Mouse (Mus musculus): ENCODE data around the gene Ankra2. TPM values are rescaled to one million over a fixed set of nuclear protein-coding genes. Genes with fewer than 3 reads are reported as not detected.

The Ankra2 gene
- polyA plus RNA-seq, 1 experiment from 2014 or later: 23.6 TPM

DNA sequence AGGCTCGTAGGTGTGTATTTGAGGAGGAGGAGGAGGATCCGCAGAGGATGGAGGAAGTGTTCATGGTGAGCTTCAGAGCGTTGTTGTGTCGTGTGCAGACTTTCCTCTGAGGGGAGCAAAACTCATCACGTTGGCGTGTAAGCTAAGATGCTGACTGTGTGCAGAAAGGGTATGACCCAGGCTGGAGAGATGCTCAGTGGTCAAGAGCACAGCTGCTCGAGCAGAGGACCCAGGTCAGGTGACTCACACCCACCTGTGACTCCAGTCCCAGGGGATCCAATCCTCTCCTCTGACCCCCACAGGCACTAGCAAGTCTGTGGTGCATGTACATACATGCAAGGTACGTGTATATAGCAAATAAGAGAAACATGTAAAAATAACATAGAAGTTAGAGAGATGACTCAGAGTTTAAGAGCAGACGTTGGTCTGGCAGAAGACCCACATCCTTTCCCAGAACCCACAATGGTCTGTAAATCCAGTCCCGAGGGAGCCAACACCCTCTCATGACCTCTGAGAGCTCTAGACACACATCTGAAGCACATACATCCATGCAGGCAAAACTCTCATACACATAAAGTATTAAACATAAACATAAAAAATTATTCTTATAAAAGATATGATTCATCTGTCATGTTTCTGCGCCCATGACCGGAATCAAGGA lies 18.2 kb downstream of the Ankra2 start:
- DNase-seq (ENCODE audit: low spot score): no peak
- H3K4me2 ChIP-seq (ENCODE audit: low read length): no peak overlapping the region
- H3K9me3 ChIP-seq (replicated peaks; ENCODE audit: low read length): no peaks in the 10 kb centered on the region
- no peaks in the 10 kb centered on the region for H3K36me3 ChIP-seq (ENCODE audit: insufficient read depth, low read length)
- H3K27ac ChIP-seq: no peak overlapping the region
- H3K4me1 ChIP-seq (replicated peaks; ENCODE audit: insufficient read depth, low read length): no peaks in the 10 kb centered on the region
- H3K4me3 ChIP-seq (replicated peaks; ENCODE audit: low read depth, low read length): no peak overlapping the region
- ATAC-seq (replicated peaks; ENCODE audit: low FRiP score, low read depth): no peak
- 77% methylated on average over 12 of the region's 12 CpGs for WGBS
- no peaks in the 10 kb centered on the region for H3K27me3 ChIP-seq (ENCODE audit: insufficient read depth, low read length)
- H3K9ac ChIP-seq (ENCODE audit: low read depth, low read length): no peak overlapping the region
- no peak for TF ChIP-seq CTCF (IDR thresholded peaks at IDR 0.05; ENCODE audit: low read depth)

- Histone ChIP-seq H3K9ac (ENCODE audit: low read depth, low read length) (no peak overlapping the region), H3K4me2 (ENCODE audit: low read length) (no peak overlapping the region), H3K27ac (no peak overlapping the region), H3K36me3 (ENCODE audit: insufficient read depth, low read length) (no peaks in the 10 kb centered on the region), H3K4me3 (replicated peaks; ENCODE audit: low read depth, low read length) (no peak overlapping the region), H3K9me3 (replicated peaks; ENCODE audit: low read length) (no peaks in the 10 kb centered on the region), H3K4me1 (replicated peaks; ENCODE audit: insufficient read depth, low read length) (no peaks in the 10 kb centered on the region), H3K27me3 (ENCODE audit: insufficient read depth, low read length) (no peaks in the 10 kb centered on the region)
- DNase-seq (ENCODE audit: low spot score) (no peak), ATAC-seq (replicated peaks; ENCODE audit: low FRiP score, low read depth) (no peak)
- peak; percentile 46 for TF ChIP-seq CTCF (IDR thresholded peaks at IDR 0.05; ENCODE audit: low read depth)
- WGBS: 42% methylated on average over 2 of the region's 2 CpGs
Measured at GRCm38 (mm10) chr13:98290719-98291118, 27.8 kb downstream of the Ankra2 start.

DNA sequence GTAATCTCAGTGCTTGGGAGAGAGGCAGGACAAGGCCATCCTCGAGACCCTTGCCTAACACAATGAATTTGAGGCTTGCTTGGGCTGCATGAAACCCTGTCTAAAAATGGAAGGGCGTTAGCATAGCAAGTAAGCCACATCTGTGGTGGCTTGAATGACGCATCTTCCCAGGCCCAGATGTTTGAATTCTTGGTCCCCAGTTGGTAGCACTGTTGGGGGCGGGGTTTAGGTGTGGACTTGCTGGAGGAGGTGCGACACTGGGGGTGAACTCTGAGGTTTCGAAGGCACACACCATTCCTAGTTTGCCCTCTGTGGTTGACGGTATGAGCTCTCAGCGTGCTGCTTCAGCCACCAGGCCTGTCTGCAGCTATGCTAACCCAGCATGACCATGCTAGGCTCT lies 28.8 kb downstream of the Ankra2 start:
- Histone ChIP-seq H3K9ac (ENCODE audit: low read depth, low read length) (no peak overlapping the region), H3K4me3 (replicated peaks; ENCODE audit: low read depth, low read length) (no peak overlapping the region), H3K9me3 (replicated peaks; ENCODE audit: low read length) (no peaks in the 10 kb centered on the region), H3K27me3 (ENCODE audit: insufficient read depth, low read length) (no peaks in the 10 kb centered on the region), H3K27ac (no peak overlapping the region), H3K36me3 (ENCODE audit: insufficient read depth, low read length) (no peaks in the 10 kb centered on the region), H3K4me2 (ENCODE audit: low read length) (no peak overlapping the region), H3K4me1 (replicated peaks; ENCODE audit: insufficient read depth, low read length) (no peaks in the 10 kb centered on the region)
- 84% methylated on average over 8 of the region's 8 CpGs for WGBS
- DNase-seq (ENCODE audit: low spot score): no peak
- no peak for TF ChIP-seq CTCF (IDR thresholded peaks at IDR 0.05; ENCODE audit: low read depth)
- ATAC-seq (replicated peaks; ENCODE audit: low FRiP score, low read depth): no peak

GRCm38 (mm10) chr13:98296072-98296471 lies 33.2 kb downstream of the Ankra2 start:
- H3K27me3 ChIP-seq (ENCODE audit: insufficient read depth, low read length): no peaks in the 10 kb centered on the region
- H3K9me3 ChIP-seq (replicated peaks; ENCODE audit: low read length): no peaks in the 10 kb centered on the region
- H3K4me1 ChIP-seq (replicated peaks; ENCODE audit: insufficient read depth, low read length): no peaks in the 10 kb centered on the region
- WGBS: 51% methylated on average over 5 of the region's 5 CpGs
- H3K36me3 ChIP-seq (ENCODE audit: insufficient read depth, low read length): no peaks in the 10 kb centered on the region
- DNase-seq (ENCODE audit: low spot score): no peak
- no peak overlapping the region for H3K27ac ChIP-seq
- H3K4me3 ChIP-seq (replicated peaks; ENCODE audit: low read depth, low read length): no peak overlapping the region
- TF ChIP-seq CTCF (IDR thresholded peaks at IDR 0.05; ENCODE audit: low read depth): no peak
- no peak overlapping the region for H3K9ac ChIP-seq (ENCODE audit: low read depth, low read length)
- ATAC-seq (replicated peaks; ENCODE audit: low FRiP score, low read depth): no peak
- no peak overlapping the region for H3K4me2 ChIP-seq (ENCODE audit: low read length)

DNA sequence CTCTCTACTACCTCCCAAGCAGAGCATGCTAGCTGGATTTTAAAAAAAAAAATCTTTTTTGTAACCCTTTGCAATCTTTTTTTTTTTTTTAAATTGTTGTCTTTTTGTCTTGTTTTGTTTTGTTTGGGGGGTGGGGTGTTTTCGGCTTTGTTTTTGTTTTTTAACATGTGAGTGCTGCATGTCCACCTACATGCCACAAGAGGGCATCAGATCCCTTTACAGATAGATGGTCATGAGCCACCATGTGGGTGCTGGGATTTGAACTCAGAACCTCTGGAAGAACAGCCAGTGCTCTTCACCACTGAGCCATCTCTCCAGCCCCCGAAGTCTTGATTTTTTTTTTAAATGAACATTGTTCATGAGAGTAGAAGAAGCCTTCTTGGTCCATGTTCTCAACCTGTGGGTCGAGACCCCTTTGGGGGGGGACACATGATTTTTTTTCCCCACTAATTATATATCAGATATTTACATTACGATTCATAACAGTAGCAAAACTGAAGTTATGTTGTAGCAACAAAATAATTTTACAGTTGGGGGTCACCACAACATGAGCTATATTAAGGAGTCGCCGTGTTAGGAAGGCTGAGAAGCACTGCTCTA lies 35.1 kb downstream of the Ankra2 start:
- H3K4me2 ChIP-seq (ENCODE audit: low read length): no peak overlapping the region
- peak; percentile 50; the same call in 1 of the 2 replicates for TF ChIP-seq CTCF (IDR thresholded peaks at IDR 0.05; ENCODE audit: low read depth)
- no peak for DNase-seq (ENCODE audit: low spot score)
- H3K4me1 ChIP-seq (replicated peaks; ENCODE audit: insufficient read depth, low read length): no peaks in the 10 kb centered on the region
- H3K9me3 ChIP-seq (replicated peaks; ENCODE audit: low read length): no peaks in the 10 kb centered on the region
- no peaks in the 10 kb centered on the region for H3K27me3 ChIP-seq (ENCODE audit: insufficient read depth, low read length)
- no peaks in the 10 kb centered on the region for H3K36me3 ChIP-seq (ENCODE audit: insufficient read depth, low read length)
- WGBS: 93% methylated on average over 6 of the region's 6 CpGs
- H3K9ac ChIP-seq (ENCODE audit: low read depth, low read length): no peak overlapping the region
- no peak overlapping the region for H3K27ac ChIP-seq
- H3K4me3 ChIP-seq (replicated peaks; ENCODE audit: low read depth, low read length): no peak overlapping the region
- no peak for ATAC-seq (replicated peaks; ENCODE audit: low FRiP score, low read depth)

GRCm38 (mm10) chr13:98298833-98299758 lies 36.2 kb downstream of the Ankra2 start:
- Histone ChIP-seq H3K27ac (no peak overlapping the region), H3K4me3 (replicated peaks; ENCODE audit: low read depth, low read length) (no peak overlapping the region), H3K36me3 (ENCODE audit: insufficient read depth, low read length) (no peaks in the 10 kb centered on the region), H3K9me3 (replicated peaks; ENCODE audit: low read length) (no peaks in the 10 kb centered on the region), H3K4me2 (ENCODE audit: low read length) (peak overlapping the region; percentile 30), H3K9ac (ENCODE audit: low read depth, low read length) (no peak overlapping the region), H3K4me1 (replicated peaks; ENCODE audit: insufficient read depth, low read length) (no peaks in the 10 kb centered on the region), H3K27me3 (ENCODE audit: insufficient read depth, low read length) (no peaks in the 10 kb centered on the region)
- ATAC-seq (replicated peaks; ENCODE audit: low FRiP score, low read depth) (peak; percentile 77), DNase-seq (ENCODE audit: low spot score) (peak; percentile 89)
- 51% methylated on average over 21 of the region's 21 CpGs for WGBS
- peak; percentile 79 for TF ChIP-seq CTCF (IDR thresholded peaks at IDR 0.05; ENCODE audit: low read depth)

All from kidney, postnatal 0 days (tissue).